Mouse (Mus musculus) intestine, embryonic 15.5 days (tissue): ENCODE data around the gene Camta1. TPM values are rescaled to one million over a fixed set of nuclear protein-coding genes. Genes with fewer than 3 reads are reported as not detected.

Source experiments
- ATAC-seq: fragments of 200-750 bp; cut with Nextera tagmentation; 2 replicates; pipeline ENCODE4 v1.8.0; 2017; ENCODE audit warnings: moderate TSS enrichment, moderate library complexity
- H3K27ac ChIP-seq: fragments of 300-500 bp; sonication (generic); 2 replicates; pipeline ENCODE4 v1.5.1; 2015; ENCODE audit warnings: mild to moderate bottlenecking, inconsistent platforms
- H3K27me3 ChIP-seq: fragments of 300-500 bp; sonication (generic); replicated peaks from 2 replicates; pipeline ENCODE4 v1.6.1; 2015; ENCODE audit warnings: inconsistent platforms
- H3K36me3 ChIP-seq: fragments of 300-500 bp; sonication (generic); 2 replicates; pipeline ENCODE4 v1.6.1; 2015; ENCODE audit warnings: inconsistent platforms
- H3K4me1 ChIP-seq: fragments of 300-500 bp; sonication (generic); replicated peaks from 2 replicates; pipeline ENCODE4 v1.6.1; 2015; ENCODE audit warnings: inconsistent platforms
- H3K4me2 ChIP-seq: fragments of 300-500 bp; sonication (generic); replicated peaks from 2 replicates; pipeline ENCODE4 v1.6.1; 2015; ENCODE audit warnings: mild to moderate bottlenecking, inconsistent platforms
- H3K4me3 ChIP-seq: fragments of 300-500 bp; sonication (generic); replicated peaks from 2 replicates; pipeline ENCODE4 v1.5.1; 2015; ENCODE audit warnings: inconsistent platforms
- H3K9ac ChIP-seq: fragments of 300-500 bp; sonication (generic); 2 replicates; pipeline ENCODE4 v1.6.1; 2015; ENCODE audit warnings: inconsistent platforms
- H3K9me3 ChIP-seq: fragments of 300-500 bp; sonication (generic); 2 replicates; pipeline ENCODE4 v1.6.1; 2016; ENCODE audit warnings: inconsistent platforms
- WGBS: fragments of 180-500 bp; shearing (Covaris S2); methylation state at CpG from one replicate; pipeline ENCODE4 v1.1.7; 2015; 5-methylcytosine and 5-hydroxymethylcytosine counted together
- polyA plus RNA-seq: library from polyadenylated mRNA; unstranded; fragments of >200 nt; fragmentation: Nextera tagmentation; extraction: Ambion mirVana; gene quantifications from 2 replicates; pipeline ENCODE4 v1.2.1, GENCODE M21; 2015

Camta1 gene
- polyA plus RNA-seq, 1 experiment from 2014 or later = 75.7 TPM

DNA sequence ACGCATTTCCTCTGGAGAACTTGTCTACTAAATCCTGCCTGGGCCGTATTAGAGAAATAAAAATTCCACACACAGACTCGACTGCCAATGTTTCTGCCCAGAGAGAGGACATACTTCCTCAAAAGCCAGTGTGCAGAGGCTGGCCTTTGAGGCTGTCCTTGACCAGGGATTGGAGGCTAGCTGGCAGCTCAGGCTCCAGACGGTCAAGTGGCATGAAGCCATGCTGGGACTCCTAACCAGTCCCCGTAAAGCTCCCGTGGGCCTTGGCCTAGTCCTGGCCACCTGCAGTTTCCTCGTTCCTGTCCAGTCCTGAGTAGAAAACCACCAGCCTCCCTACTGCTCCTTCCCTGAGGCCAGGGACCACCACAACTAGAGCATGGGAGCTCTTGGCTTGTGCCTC is 598.6 kb downstream of the Camta1 start:
- H3K4me3 ChIP-seq = no peak overlapping the region
- 64% methylated on average over 7 of the region's 7 CpGs for WGBS

DNA sequence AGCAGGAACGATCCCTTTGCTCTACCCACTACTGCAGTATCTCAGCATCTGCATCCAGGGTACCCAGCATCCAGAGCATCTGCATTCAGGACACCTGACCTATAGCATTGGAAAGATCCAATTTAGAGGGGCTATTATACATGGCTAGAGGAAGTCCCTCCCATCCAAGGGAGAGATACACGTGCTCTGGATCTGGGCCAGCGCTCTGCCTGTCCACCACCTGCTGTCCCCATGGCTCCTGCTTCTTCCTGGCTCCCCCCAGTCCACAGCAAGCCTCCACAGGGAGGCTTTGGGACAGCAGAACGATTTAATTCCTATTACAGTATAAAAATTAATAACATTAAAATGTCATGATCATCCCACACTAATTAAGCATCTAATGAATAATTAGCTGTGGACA is 605.1 kb downstream of the Camta1 start:
- ATAC-seq = no peak
- no peaks in the 10 kb centered on the region for H3K4me1 ChIP-seq
- no peak overlapping the region for H3K27ac ChIP-seq
- 62% methylated on average over 4 of the region's 4 CpGs for WGBS
- H3K27me3 ChIP-seq = no peaks in the 10 kb centered on the region
- H3K36me3 ChIP-seq = no peaks in the 10 kb centered on the region
- no peaks in the 10 kb centered on the region for H3K9me3 ChIP-seq
- H3K4me2 ChIP-seq = no peak overlapping the region
- no peak overlapping the region for H3K4me3 ChIP-seq
- H3K9ac ChIP-seq = no peak overlapping the region

More for the DNA sequence above, 598.6 kb downstream of the Camta1 start:
- Histone ChIP-seq H3K27me3 (no peaks in the 10 kb centered on the region), H3K4me2 (no peak overlapping the region), H3K4me1 (no peaks in the 10 kb centered on the region), H3K9ac (no peak overlapping the region), H3K27ac (no peak overlapping the region), H3K36me3 (no peaks in the 10 kb centered on the region), H3K9me3 (no peaks in the 10 kb centered on the region)
- no peak for ATAC-seq

DNA sequence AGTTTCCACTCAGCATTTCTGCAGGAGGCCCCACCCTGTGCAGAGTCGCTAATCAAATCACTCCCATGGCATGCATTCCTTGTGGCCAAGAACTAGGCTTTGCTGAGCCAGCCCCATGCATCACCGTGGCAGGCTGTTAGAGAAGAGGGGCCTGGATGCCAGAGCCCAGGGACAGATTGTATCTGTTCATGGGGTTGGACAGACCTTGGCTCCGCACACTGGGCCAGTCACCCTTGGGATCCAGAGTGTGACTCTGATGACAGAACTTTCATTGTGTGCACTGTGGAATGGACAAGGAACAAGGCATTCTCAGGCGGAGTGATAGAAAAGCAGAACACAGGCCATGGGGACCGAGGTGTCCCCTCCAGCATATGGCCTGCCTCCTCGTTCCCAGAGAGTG is 610.9 kb downstream of the Camta1 start:
- Histone ChIP-seq H3K9ac (no peak overlapping the region), H3K9me3 (no peaks in the 10 kb centered on the region), H3K27ac (no peak overlapping the region), H3K4me1 (no peaks in the 10 kb centered on the region), H3K27me3 (no peaks in the 10 kb centered on the region), H3K36me3 (no peaks in the 10 kb centered on the region), H3K4me3 (no peak overlapping the region), H3K4me2 (no peak overlapping the region)
- 86% methylated on average over 6 of the region's 6 CpGs for WGBS
- no peak for ATAC-seq

DNA sequence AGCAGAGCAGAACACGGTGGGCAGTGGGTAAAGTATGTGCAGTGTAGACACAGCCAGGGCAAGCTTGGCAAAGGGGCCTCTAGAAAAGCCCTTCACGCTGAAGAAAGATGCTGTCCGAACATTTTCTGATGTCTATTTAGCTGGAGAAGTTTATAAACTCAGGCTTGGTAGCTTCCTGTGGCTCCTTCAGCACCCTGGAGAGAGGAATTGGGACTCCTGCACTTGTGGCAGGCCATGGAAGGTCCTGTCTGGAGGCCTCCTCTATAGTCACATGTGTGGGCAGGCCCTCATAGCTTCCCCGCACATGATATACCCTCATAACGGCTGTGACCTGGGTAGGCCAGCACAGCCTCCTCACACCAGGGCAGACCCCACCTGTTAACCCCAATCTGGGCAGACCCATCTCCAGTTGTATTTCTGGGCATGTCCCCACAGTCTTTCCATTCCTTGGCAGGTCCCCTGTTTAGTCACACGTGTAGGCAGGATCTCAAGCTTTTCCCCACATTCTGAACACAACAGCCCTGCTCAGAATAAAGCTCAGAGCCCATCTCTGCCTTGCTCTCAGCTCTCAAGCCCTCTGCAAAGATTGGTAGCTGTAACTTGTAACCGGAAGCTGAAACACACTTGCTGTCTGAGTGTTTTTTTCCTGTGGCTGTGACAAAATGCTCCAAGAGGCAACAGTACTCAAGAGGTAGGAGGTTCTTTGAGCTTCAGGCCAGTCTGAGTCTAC is 616.4 kb downstream of the Camta1 start:
- Histone ChIP-seq H3K27ac (no peak overlapping the region), H3K9me3 (no peaks in the 10 kb centered on the region), H3K27me3 (no peaks in the 10 kb centered on the region), H3K4me1 (no peaks in the 10 kb centered on the region), H3K4me2 (no peak overlapping the region), H3K36me3 (no peaks in the 10 kb centered on the region), H3K9ac (no peak overlapping the region), H3K4me3 (no peak overlapping the region)
- no peak for ATAC-seq
- WGBS = 52% methylated on average over 7 of the region's 7 CpGs

DNA sequence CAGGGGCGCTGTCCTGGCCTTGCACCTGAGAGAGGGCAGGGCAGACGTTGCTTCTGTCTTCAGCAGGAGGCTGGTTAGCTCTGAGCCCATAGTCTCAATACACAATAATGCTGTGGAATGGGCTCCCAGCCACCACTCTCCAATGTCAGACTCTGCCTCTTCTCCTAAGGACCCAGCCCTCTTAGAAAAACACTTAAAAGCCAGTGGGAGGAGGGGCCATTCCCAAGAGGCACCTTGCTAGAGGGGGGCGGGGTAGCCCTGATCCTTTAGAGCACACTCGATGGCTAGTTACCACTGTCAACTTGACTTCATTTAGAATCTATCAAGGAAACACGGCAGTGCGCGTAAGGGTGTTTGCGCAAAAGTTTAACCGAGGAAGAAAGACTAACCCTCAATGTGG is 618.2 kb downstream of the Camta1 start:
- H3K9me3 ChIP-seq = no peaks in the 10 kb centered on the region
- no peaks in the 10 kb centered on the region for H3K4me1 ChIP-seq
- no peak for ATAC-seq
- no peaks in the 10 kb centered on the region for H3K27me3 ChIP-seq
- no peaks in the 10 kb centered on the region for H3K36me3 ChIP-seq
- WGBS = 59% methylated on average over 9 of the region's 9 CpGs
- no peak overlapping the region for H3K4me3 ChIP-seq
- no peak overlapping the region for H3K9ac ChIP-seq
- H3K4me2 ChIP-seq = no peak overlapping the region
- no peak overlapping the region for H3K27ac ChIP-seq

DNA sequence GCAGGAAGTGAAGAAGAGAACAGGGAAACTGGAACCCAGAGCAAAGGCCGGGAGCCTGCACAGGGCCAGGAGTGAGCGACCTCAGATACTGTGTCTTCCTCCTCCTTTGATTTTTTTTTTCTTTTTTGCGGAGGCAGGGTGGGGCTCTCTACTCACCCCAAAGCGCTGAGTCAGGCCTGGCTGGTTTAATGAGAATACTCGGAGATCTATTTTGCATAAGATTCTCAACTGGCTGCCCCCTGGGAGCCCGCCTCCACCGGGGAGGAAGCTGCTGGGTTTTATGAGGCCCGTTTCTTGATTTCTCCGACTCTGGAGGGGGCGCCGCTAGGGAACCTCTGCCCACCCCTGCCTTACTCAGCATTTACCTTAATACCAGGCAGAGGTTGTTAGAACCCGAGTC is 618.9 kb downstream of the Camta1 start:
- WGBS = 26% methylated on average over 12 of the region's 12 CpGs
- no peak overlapping the region for H3K4me2 ChIP-seq
- no peak overlapping the region for H3K9ac ChIP-seq
- H3K27ac ChIP-seq = no peak overlapping the region
- no peak for ATAC-seq
- no peak overlapping the region for H3K4me3 ChIP-seq
- no peaks in the 10 kb centered on the region for H3K9me3 ChIP-seq
- H3K4me1 ChIP-seq = no peaks in the 10 kb centered on the region
- H3K36me3 ChIP-seq = no peaks in the 10 kb centered on the region
- no peaks in the 10 kb centered on the region for H3K27me3 ChIP-seq

DNA sequence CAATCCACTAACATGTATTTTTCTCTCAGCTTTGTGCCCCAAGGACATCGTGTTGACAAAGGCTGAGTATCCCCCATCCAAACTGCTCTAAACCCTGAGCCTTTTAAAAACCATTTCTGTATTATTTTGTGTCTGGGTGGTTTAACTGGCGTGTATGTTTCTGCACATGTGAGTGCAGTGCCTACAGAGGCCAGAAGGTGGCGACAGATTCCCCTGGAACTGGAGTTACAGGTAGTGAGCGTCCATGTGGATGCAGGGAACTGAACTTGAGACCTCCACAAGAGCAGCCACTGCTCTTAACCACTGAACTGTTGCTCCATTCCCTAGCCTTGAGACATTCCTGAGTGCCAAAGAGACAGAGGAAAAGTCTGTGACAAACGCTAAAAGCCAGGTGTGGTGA is 621.2 kb downstream of the Camta1 start:
- no peak overlapping the region for H3K9ac ChIP-seq
- ATAC-seq = no peak

DNA sequence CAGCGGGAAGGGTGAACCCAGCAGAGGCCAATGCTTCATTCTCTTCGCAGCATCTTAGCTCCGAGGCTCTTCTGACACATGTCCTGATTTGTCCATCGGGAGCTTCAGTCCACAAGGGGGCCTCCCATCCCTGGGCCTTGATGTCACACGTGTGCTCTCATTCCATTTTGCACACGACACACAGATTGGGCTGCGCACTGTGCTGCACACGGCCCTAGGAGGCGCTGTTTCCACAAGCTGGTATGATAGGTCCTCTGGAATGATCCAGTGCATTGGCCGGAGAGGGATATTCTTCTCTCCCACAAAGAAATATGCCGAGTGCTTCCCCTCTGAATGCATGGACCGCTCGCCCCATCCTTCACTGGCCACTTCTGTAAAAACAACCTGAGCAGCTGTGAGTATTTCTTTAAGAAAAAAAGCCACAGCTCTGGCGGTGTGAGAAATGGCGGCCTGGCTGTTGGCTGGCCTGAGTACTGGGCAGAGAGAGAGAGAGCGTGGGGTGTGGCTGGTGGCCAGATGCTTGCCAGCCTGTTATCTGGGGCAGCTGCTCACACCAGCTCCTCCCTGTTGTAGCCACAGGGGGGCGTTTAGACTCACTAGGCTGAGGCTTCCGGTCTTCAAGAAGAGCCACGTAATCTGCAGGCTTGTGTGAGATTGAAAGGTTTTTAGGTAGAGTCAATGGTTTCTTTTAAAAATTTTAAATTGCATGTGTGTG is 622.5 kb downstream of the Camta1 start:
- Histone ChIP-seq H3K4me1 (no peaks in the 10 kb centered on the region), H3K9ac (no peak overlapping the region), H3K4me2 (no peak overlapping the region), H3K36me3 (no peaks in the 10 kb centered on the region), H3K27ac (no peak overlapping the region), H3K27me3 (no peaks in the 10 kb centered on the region), H3K4me3 (no peak overlapping the region), H3K9me3 (no peaks in the 10 kb centered on the region)
- 79% methylated on average over 19 of the region's 19 CpGs for WGBS
- ATAC-seq = no peak

More for the DNA sequence above, 621.2 kb downstream of the Camta1 start:
- Histone ChIP-seq H3K27ac (no peak overlapping the region), H3K4me1 (no peaks in the 10 kb centered on the region), H3K4me3 (no peak overlapping the region), H3K27me3 (no peaks in the 10 kb centered on the region), H3K4me2 (no peak overlapping the region), H3K36me3 (no peaks in the 10 kb centered on the region), H3K9me3 (no peaks in the 10 kb centered on the region)
- 80% methylated on average over 5 of the region's 5 CpGs for WGBS

DNA sequence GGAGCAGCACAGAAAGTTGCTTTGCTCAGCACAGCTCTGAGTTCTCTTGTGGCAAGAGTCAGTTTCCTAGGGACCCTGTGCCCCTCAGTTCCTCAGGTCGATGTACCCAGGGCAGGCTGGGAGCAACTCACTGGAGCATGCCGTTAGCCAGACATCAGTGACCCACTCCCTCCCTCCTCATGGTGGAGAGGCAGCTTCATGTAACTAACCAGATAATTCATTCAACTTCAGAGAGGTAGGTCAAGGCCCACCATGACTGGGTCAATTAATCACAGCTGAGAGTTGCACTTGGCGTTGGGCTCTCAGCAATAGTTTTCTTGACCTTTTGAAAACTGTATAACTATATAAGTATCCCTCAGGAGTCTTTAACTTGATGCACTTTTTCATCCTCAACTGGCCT is 624.2 kb downstream of the Camta1 start:
- 59% methylated on average over 3 of the region's 3 CpGs for WGBS
- Histone ChIP-seq H3K9me3 (no peaks in the 10 kb centered on the region), H3K27me3 (no peaks in the 10 kb centered on the region), H3K36me3 (no peaks in the 10 kb centered on the region), H3K4me3 (no peak overlapping the region), H3K27ac (no peak overlapping the region), H3K9ac (no peak overlapping the region), H3K4me2 (no peak overlapping the region), H3K4me1 (no peaks in the 10 kb centered on the region)
- no peak for ATAC-seq

DNA sequence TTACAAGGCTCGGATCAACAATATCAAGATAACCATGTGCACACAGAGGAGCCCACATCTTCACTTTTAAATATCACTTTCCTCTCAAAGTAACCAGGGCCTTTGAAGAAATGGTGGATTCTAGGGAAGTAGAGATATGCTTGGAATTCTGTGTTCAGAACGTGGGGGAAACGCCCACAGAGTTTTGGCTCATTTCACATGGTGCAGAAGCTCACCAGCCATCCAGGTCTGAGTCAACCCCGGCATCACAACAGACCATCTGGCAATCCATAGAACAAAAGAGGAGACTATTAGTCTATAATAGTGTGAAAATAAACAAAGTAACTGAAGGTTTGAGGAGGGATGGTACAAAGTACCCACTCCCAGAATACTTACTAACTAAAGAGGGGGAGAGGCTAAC is 626.7 kb downstream of the Camta1 start:
- WGBS = 71% methylated on average over 4 of the region's 4 CpGs
- H3K4me1 ChIP-seq = no peaks in the 10 kb centered on the region

DNA sequence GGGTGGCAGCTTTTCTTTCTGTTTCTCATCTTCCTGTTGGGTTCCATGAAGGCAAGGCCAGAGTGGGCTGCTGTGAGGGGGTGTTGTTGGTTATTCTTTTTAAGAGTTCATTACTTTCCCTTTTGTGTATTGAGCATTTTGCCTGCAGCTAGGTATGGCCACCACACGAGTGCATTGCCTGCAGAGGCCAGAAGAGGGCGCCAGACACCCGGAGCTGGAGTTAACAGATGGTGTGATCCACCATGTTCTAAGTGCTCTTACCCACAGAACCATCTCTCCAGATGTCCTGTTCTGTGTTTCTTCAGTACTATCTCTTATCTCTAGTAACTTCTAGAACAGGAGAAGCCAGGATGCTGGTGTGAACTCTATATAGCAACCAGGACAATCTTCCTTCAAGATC is 629.6 kb downstream of the Camta1 start:
- Histone ChIP-seq H3K4me1 (no peaks in the 10 kb centered on the region), H3K27me3 (no peaks in the 10 kb centered on the region), H3K9me3 (no peaks in the 10 kb centered on the region), H3K4me3 (no peak overlapping the region), H3K4me2 (no peak overlapping the region), H3K27ac (no peak overlapping the region), H3K36me3 (no peaks in the 10 kb centered on the region), H3K9ac (no peak overlapping the region)
- 75% methylated on average over 3 of the region's 3 CpGs for WGBS
- ATAC-seq = no peak

More for the DNA sequence above, 626.7 kb downstream of the Camta1 start:
- Histone ChIP-seq H3K9ac (no peak overlapping the region), H3K4me3 (no peak overlapping the region), H3K36me3 (no peaks in the 10 kb centered on the region), H3K4me2 (no peak overlapping the region), H3K27ac (no peak overlapping the region), H3K9me3 (no peaks in the 10 kb centered on the region), H3K27me3 (no peaks in the 10 kb centered on the region)
- no peak for ATAC-seq

DNA sequence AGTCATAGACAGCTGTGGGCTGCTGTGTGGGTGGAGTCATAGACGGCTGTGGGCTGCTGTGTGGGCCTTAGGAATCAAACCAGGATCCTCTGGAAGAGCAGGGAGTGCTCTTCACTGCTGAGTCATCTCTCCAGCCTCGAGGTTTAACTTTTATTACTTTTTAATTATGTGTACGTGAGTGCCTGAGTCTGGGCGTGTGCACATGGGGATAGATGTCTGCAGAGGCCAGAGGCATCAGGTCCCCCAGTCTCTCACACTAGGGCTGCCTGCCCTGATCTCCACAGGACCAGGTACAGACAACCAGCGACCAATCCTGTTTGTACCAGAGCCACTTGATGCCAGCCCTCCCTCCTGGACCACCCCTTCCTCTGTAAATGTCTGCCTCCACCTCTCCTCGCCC is 632.6 kb downstream of the Camta1 start:
- Histone ChIP-seq H3K9me3 (no peaks in the 10 kb centered on the region), H3K9ac (no peak overlapping the region), H3K4me2 (no peak overlapping the region), H3K4me3 (no peak overlapping the region), H3K4me1 (0 out of 2 replicates have a peak, but pooled peaks cover 8% of the 10 kb centered on the region), H3K27me3 (no peaks in the 10 kb centered on the region), H3K36me3 (no peaks in the 10 kb centered on the region), H3K27ac (no peak overlapping the region)
- peak; percentile 65; the same call in 1 of the 2 replicates for ATAC-seq
- WGBS = 44% methylated on average over 6 of the region's 6 CpGs

DNA sequence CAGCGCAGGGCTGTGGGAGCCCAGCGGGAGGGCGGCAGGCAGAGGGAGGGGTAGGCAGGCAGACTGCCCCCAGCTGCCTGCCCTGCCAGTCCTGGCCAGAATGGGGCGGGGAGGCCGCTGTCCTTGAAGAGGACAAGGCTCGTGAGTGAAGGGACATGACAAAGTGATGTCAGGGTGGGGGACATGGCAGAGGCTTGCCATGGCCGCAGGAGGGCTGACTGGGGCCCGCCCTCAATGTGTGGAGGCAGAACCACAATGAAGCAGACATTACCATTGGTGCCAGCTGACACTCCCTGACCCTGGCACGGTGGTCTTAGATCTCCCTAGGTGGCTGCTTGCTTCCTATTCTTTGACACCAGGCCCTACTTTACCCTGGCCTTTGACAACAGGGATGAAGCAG is 635.2 kb downstream of the Camta1 start:
- 0 out of 2 replicates have a peak, but pooled peaks cover 3% of the 10 kb centered on the region for H3K27me3 ChIP-seq
- H3K27ac ChIP-seq = no peak overlapping the region
- no peaks in the 10 kb centered on the region for H3K36me3 ChIP-seq
- H3K9ac ChIP-seq = no peak overlapping the region
- WGBS = 44% methylated on average over 9 of the region's 9 CpGs
- peaks cover 20% of the 10 kb centered on the region for H3K4me1 ChIP-seq
- no peaks in the 10 kb centered on the region for H3K9me3 ChIP-seq
- no peak overlapping the region for H3K4me3 ChIP-seq
- no peak for ATAC-seq
- H3K4me2 ChIP-seq = no peak overlapping the region
